Mouse (Mus musculus) neural tube, embryonic 11.5 days (tissue): Measurements from ENCODE around the gene Cxcl17. TPM values are rescaled to one million over a fixed set of nuclear protein-coding genes. Genes with fewer than 3 reads are reported as not detected.

ENCODE experiments used
- ATAC-seq: fragments of 200-750 bp; cut with Nextera tagmentation; 2 replicates; pipeline ENCODE4 v1.8.0; 2017; ENCODE audit warnings: moderate number of reproducible peaks, mild to moderate bottlenecking, moderate TSS enrichment, moderate library complexity; ENCODE audit not compliant: insufficient read depth, low FRiP score, low TSS enrichment
- DNase-seq: peaks from one replicate; pipeline ENCODE4 v3.0.0-alpha.2; 2015; ENCODE audit warnings: low spot score
- H3K27ac ChIP-seq: fragments of 300-500 bp; sonication (generic); 2 replicates; pipeline ENCODE4 v1.5.1; 2014; ENCODE audit warnings: low read depth, mild to moderate bottlenecking, low read length
- H3K27me3 ChIP-seq: fragments of 300-500 bp; sonication (generic); 2 replicates; pipeline ENCODE4 v1.6.1; 2014; ENCODE audit warnings: mild to moderate bottlenecking, low read length, mixed read lengths; ENCODE audit not compliant: control insufficient read depth, insufficient read depth
- H3K36me3 ChIP-seq: fragments of 300-500 bp; sonication (generic); 2 replicates; pipeline ENCODE4 v1.6.1; 2014; ENCODE audit warnings: mild to moderate bottlenecking, low read length, moderate library complexity, mixed read lengths; ENCODE audit not compliant: control insufficient read depth, insufficient read depth
- H3K4me1 ChIP-seq: fragments of 300-500 bp; sonication (generic); 2 replicates; pipeline ENCODE4 v1.6.1; 2014; ENCODE audit warnings: low read length, mixed read lengths; ENCODE audit not compliant: control insufficient read depth, insufficient read depth
- H3K4me2 ChIP-seq: fragments of 300-500 bp; sonication (generic); 2 replicates; pipeline ENCODE4 v1.6.1; 2014; ENCODE audit warnings: low read depth, mild to moderate bottlenecking, moderate library complexity
- H3K4me3 ChIP-seq: fragments of 300-500 bp; sonication (generic); 2 replicates; pipeline ENCODE4 v1.5.1; 2014; ENCODE audit warnings: low read depth, low read length
- H3K9ac ChIP-seq: fragments of 300-500 bp; sonication (generic); 2 replicates; pipeline ENCODE4 v1.6.1; 2014; ENCODE audit warnings: mild to moderate bottlenecking, low read length
- H3K9me3 ChIP-seq: fragments of 300-500 bp; sonication (generic); 2 replicates; pipeline ENCODE4 v1.6.1; 2016; ENCODE audit warnings: low read length; ENCODE audit not compliant: control insufficient read depth
- whole genome bisulfite sequencing: fragments of 180-500 bp; shearing (Covaris S2); extraction: QIAGEN DNeasy Blood & Tissue Kit; methylation state at CpG from one replicate; pipeline ENCODE4 v1.1.7; 2014; 5-methylcytosine and 5-hydroxymethylcytosine counted together
- polyA plus RNA-seq: library from polyadenylated mRNA; unstranded; fragments of >200 nt; fragmentation: Nextera tagmentation; extraction: Ambion mirVana; gene quantifications from 2 replicates; pipeline ENCODE4 v1.2.1, GENCODE M21; 2014

Cxcl17 gene
- polyA plus RNA-seq, 1 experiment from 2014 or later, result not detected

- no peak for ATAC-seq
- Histone ChIP-seq H3K9me3 (no peaks in the 10 kb centered on the region), H3K27ac (no peak overlapping the region), H3K36me3 (no peaks in the 10 kb centered on the region), H3K9ac (no peak overlapping the region), H3K4me1 (peaks cover 6% of the 10 kb centered on the region), H3K4me3 (no peak overlapping the region), H3K4me2 (no peak overlapping the region), H3K27me3 (no peaks in the 10 kb centered on the region)
- DNase-seq, result no peak
- 93% methylated on average over 2 of the region's 2 CpGs for WGBS
These were observed 24.0 kb upstream of the Cxcl17 start for GRCm38 (mm10) chr7:25436704-25437103.

- Histone ChIP-seq H3K9me3 (no peaks in the 10 kb centered on the region), H3K27me3 (no peaks in the 10 kb centered on the region), H3K27ac (no peak overlapping the region), H3K4me2 (no peak overlapping the region), H3K4me1 (peaks cover 6% of the 10 kb centered on the region), H3K36me3 (no peaks in the 10 kb centered on the region), H3K9ac (no peak overlapping the region), H3K4me3 (no peak overlapping the region)
- 85% methylated on average over 6 of the region's 6 CpGs for WGBS
- ATAC-seq, result no peak
- no peak for DNase-seq
These were observed 23.5 kb upstream of the Cxcl17 start for GRCm38 (mm10) chr7:25436226-25436625.

- Histone ChIP-seq H3K9me3 (no peaks in the 10 kb centered on the region), H3K27ac (no peak overlapping the region), H3K36me3 (no peaks in the 10 kb centered on the region), H3K9ac (no peak overlapping the region), H3K4me1 (peaks cover 6% of the 10 kb centered on the region), H3K27me3 (no peaks in the 10 kb centered on the region), H3K4me3 (no peak overlapping the region), H3K4me2 (no peak overlapping the region)
- WGBS, result 89% methylated on average over 2 of the region's 2 CpGs
- no peak for DNase-seq
- ATAC-seq, result no peak
These were observed 22.8 kb upstream of the Cxcl17 start for GRCm38 (mm10) chr7:25435546-25435851.

- Histone ChIP-seq H3K4me2 (no peak overlapping the region), H3K4me1 (peaks cover 6% of the 10 kb centered on the region), H3K27me3 (no peaks in the 10 kb centered on the region), H3K27ac (no peak overlapping the region), H3K4me3 (no peak overlapping the region), H3K9ac (no peak overlapping the region), H3K9me3 (no peaks in the 10 kb centered on the region), H3K36me3 (no peaks in the 10 kb centered on the region)
- ATAC-seq, result no peak
- no peak for DNase-seq
- WGBS, result 85% methylated on average over 10 of the region's 10 CpGs
These were observed 22.2 kb upstream of the Cxcl17 start for GRCm38 (mm10) chr7:25434654-25435545.

GRCm38 (mm10) chr7:25433781-25434560 lies 21.3 kb upstream of the Cxcl17 start:
- ATAC-seq, result no peak
- H3K27ac ChIP-seq, result no peak overlapping the region
- no peak overlapping the region for H3K9ac ChIP-seq
- no peaks in the 10 kb centered on the region for H3K27me3 ChIP-seq
- 86% methylated on average over 9 of the region's 9 CpGs for WGBS
- H3K4me2 ChIP-seq, result no peak overlapping the region
- DNase-seq, result no peak
- H3K4me3 ChIP-seq, result no peak overlapping the region
- H3K36me3 ChIP-seq, result no peaks in the 10 kb centered on the region
- H3K9me3 ChIP-seq, result no peaks in the 10 kb centered on the region
- H3K4me1 ChIP-seq, result peaks cover 6% of the 10 kb centered on the region

GRCm38 (mm10) chr7:25433007-25433541 lies 20.4 kb upstream of the Cxcl17 start:
- 0 out of 2 replicates have a peak overlapping the region, but pooled peaks have one; percentile 20 for H3K27ac ChIP-seq
- no peak for DNase-seq

GRCm38 (mm10) chr7:25432381-25432780 lies 19.7 kb upstream of the Cxcl17 start:
- H3K27ac ChIP-seq, result no peak overlapping the region
- ATAC-seq, result no peak
- H3K36me3 ChIP-seq, result no peaks in the 10 kb centered on the region
- no peaks in the 10 kb centered on the region for H3K9me3 ChIP-seq
- 86% methylated on average over 6 of the region's 6 CpGs for WGBS
- no peak overlapping the region for H3K9ac ChIP-seq
- peaks cover 6% of the 10 kb centered on the region for H3K4me1 ChIP-seq
- no peak for DNase-seq
- H3K4me2 ChIP-seq, result no peak overlapping the region
- no peak overlapping the region for H3K4me3 ChIP-seq
- H3K27me3 ChIP-seq, result no peaks in the 10 kb centered on the region

More at GRCm38 (mm10) chr7:25433007-25433541, 20.4 kb upstream of the Cxcl17 start:
- no peak for ATAC-seq
- Histone ChIP-seq H3K9me3 (no peaks in the 10 kb centered on the region), H3K4me3 (no peak overlapping the region), H3K36me3 (no peaks in the 10 kb centered on the region), H3K4me1 (peaks cover 6% of the 10 kb centered on the region), H3K4me2 (no peak overlapping the region), H3K27me3 (no peaks in the 10 kb centered on the region), H3K9ac (no peak overlapping the region)
- WGBS, result 19% methylated on average over 5 of the region's 5 CpGs

GRCm38 (mm10) chr7:25429886-25430784 lies 17.4 kb upstream of the Cxcl17 start:
- Histone ChIP-seq H3K9me3 (no peaks in the 10 kb centered on the region), H3K4me1 (peaks cover 6% of the 10 kb centered on the region), H3K36me3 (no peaks in the 10 kb centered on the region), H3K4me2 (no peak overlapping the region), H3K27ac (no peak overlapping the region), H3K9ac (no peak overlapping the region), H3K4me3 (no peak overlapping the region), H3K27me3 (no peaks in the 10 kb centered on the region)
- 92% methylated on average over 4 of the region's 4 CpGs for WGBS
- DNase-seq (no peak), ATAC-seq (no peak)
